Mouse (Mus musculus) ES-Bruce4 (cell line): ENCODE data around the gene Tulp1. TPM values are rescaled to one million over a fixed set of nuclear protein-coding genes. Genes with fewer than 3 reads are reported as not detected.

Experiments used
- H3K27ac ChIP-seq: 2 replicates; pipeline ENCODE4 v1.5.1; 2012; ENCODE audit warnings: low read length, inconsistent platforms; ENCODE audit not compliant: insufficient read depth
- H3K27me3 ChIP-seq: 2 replicates; pipeline ENCODE4 v1.6.1; 2012; ENCODE audit warnings: mild to moderate bottlenecking, low read length, inconsistent platforms; ENCODE audit not compliant: control insufficient read depth, poor library complexity, insufficient read depth, severe bottlenecking
- H3K36me3 ChIP-seq: 2 replicates; pipeline ENCODE4 v1.6.1; 2012; ENCODE audit warnings: inconsistent platforms, mild to moderate bottlenecking, low read length, moderate library complexity; ENCODE audit not compliant: control insufficient read depth, poor library complexity, insufficient read depth, severe bottlenecking
- H3K4me1 ChIP-seq: one replicate; pipeline ENCODE4 v1.8.1; 2011; ENCODE audit warnings: low read length; ENCODE audit not compliant: control insufficient read depth, insufficient read depth
- H3K4me3 ChIP-seq: 2 replicates; pipeline ENCODE4 v1.5.1; 2011; ENCODE audit warnings: low read depth, mild to moderate bottlenecking, low read length
- H3K9ac ChIP-seq: 2 replicates; pipeline ENCODE4 v1.6.1; 2012; ENCODE audit warnings: low read depth, mild to moderate bottlenecking, inconsistent platforms; ENCODE audit not compliant: poor library complexity, severe bottlenecking
- H3K9me3 ChIP-seq: replicated peaks from 2 replicates; pipeline ENCODE4 v1.6.1; 2012; ENCODE audit warnings: mild to moderate bottlenecking, low read length, inconsistent platforms; ENCODE audit not compliant: control insufficient read depth, poor library complexity, insufficient read depth, severe bottlenecking
- CTCF ChIP-seq: IDR thresholded peaks from one replicate; pipeline ENCODE4 v1.8.1; 2011; ENCODE audit warnings: low read depth, low read length
- EP300 ChIP-seq: IDR thresholded peaks from 2 replicates; pipeline ENCODE4 v1.6.1; 2011; ENCODE audit warnings: low read depth, low read length; ENCODE audit not compliant: insufficient read depth
- POLR2A ChIP-seq: IDR thresholded peaks from one replicate; pipeline ENCODE4 v1.8.1; 2011; ENCODE audit warnings: low read length; ENCODE audit not compliant: insufficient read depth
- polyA plus RNA-seq: library from polyadenylated mRNA; stranded (reverse); fragments of >200 nt; gene quantifications from 2 replicates; pipeline ENCODE4 v1.2.4, GENCODE M21; 2011; ENCODE audit warnings: low read depth; ENCODE audit not compliant: missing spikeins, insufficient read depth, insufficient read length

Tulp1 gene
- polyA plus RNA-seq, 1 experiment, result 14.0 TPM

- Histone ChIP-seq H3K4me3 (no peak overlapping the region), H3K36me3 (peaks cover 12% of the 10 kb centered on the region), H3K4me1 (no peaks in the 10 kb centered on the region), H3K9me3 (no peaks in the 10 kb centered on the region), H3K27me3 (no peaks in the 10 kb centered on the region), H3K27ac (no peak overlapping the region), H3K9ac (no peak overlapping the region)
- TF ChIP-seq CTCF, result no peak
- no peak for TF ChIP-seq EP300
- no peak for TF ChIP-seq POLR2A
These were observed 49.3 kb downstream of the Tulp1 start for GRCm38 (mm10) chr17:28315611-28316160.

GRCm38 (mm10) chr17:28313880-28314225 lies 51.2 kb downstream of the Tulp1 start:
- Histone ChIP-seq H3K36me3 (peaks cover 11% of the 10 kb centered on the region), H3K9ac (peak overlapping the region; percentile 92), H3K9me3 (no peaks in the 10 kb centered on the region), H3K27me3 (no peaks in the 10 kb centered on the region), H3K4me1 (no peaks in the 10 kb centered on the region), H3K27ac (no peak overlapping the region), H3K4me3 (peak overlapping the region; percentile 88)
- no peak for TF ChIP-seq POLR2A
- TF ChIP-seq EP300, result no peak
- no peak for TF ChIP-seq CTCF

GRCm38 (mm10) chr17:28313212-28313879 lies 51.7 kb downstream of the Tulp1 start, which contains the start of gene Fance:
Gene Fance, plus strand, starts transcription at chr17:28313519.
- peaks cover 9% of the 10 kb centered on the region for H3K36me3 ChIP-seq
- no peaks in the 10 kb centered on the region for H3K9me3 ChIP-seq
- no peak within 1 kb of the TSS for H3K27ac ChIP-seq
- H3K4me3 ChIP-seq, result peak within 1 kb of the TSS; percentile 88
- no peaks in the 10 kb centered on the region for H3K27me3 ChIP-seq
- TF ChIP-seq POLR2A, result peak; percentile 76
- no peak for TF ChIP-seq EP300
- peak within 1 kb of the TSS; percentile 92 for H3K9ac ChIP-seq
- peaks cover 2% of the 10 kb centered on the region for H3K4me1 ChIP-seq

- H3K27ac ChIP-seq, result no peak overlapping the region
- peak overlapping the region; percentile 49 for H3K9ac ChIP-seq
- peak overlapping the region; percentile 67 for H3K4me3 ChIP-seq
- TF ChIP-seq POLR2A (no peak), CTCF (peak; percentile 40)
- H3K27me3 ChIP-seq, result no peaks in the 10 kb centered on the region
- no peaks in the 10 kb centered on the region for H3K9me3 ChIP-seq
- H3K4me1 ChIP-seq, result peaks cover 2% of the 10 kb centered on the region
- H3K36me3 ChIP-seq, result peaks cover 2% of the 10 kb centered on the region; the same call in 1 of the 2 replicates
These were observed 52.5 kb downstream of the Tulp1 start for GRCm38 (mm10) chr17:28312232-28313211.

GRCm38 (mm10) chr17:28311366-28312132 lies 53.5 kb downstream of the Tulp1 start:
- H3K36me3 ChIP-seq, result no peaks in the 10 kb centered on the region
- H3K4me1 ChIP-seq, result peaks cover 2% of the 10 kb centered on the region
- H3K9ac ChIP-seq, result no peak overlapping the region
- H3K4me3 ChIP-seq, result no peak overlapping the region
- TF ChIP-seq POLR2A, result no peak
- no peak for TF ChIP-seq CTCF
- TF ChIP-seq EP300, result no peak
- H3K27ac ChIP-seq, result no peak overlapping the region
- no peaks in the 10 kb centered on the region for H3K27me3 ChIP-seq
- no peaks in the 10 kb centered on the region for H3K9me3 ChIP-seq
